Mouse (Mus musculus): ENCODE measurements at regions not wholly inside any gene's neighbourhood (a gene's known extent, or its start where the extent isn't known, plus 50 kb on each side); places are given as distances from the start of the nearest gene placed in this dataset.

GRCm38 (mm10) chr13:72691783-72692729 lies 63.4 kb downstream of the Irx2 start:
- no peak for DNase-seq (ENCODE audit: low read depth, low spot score)

- no peak for DNase-seq (ENCODE audit: low read depth, low spot score)
Measured at GRCm38 (mm10) chr13:72707469-72707868, 78.8 kb downstream of the Irx2 start.

GRCm38 (mm10) chr13:72708728-72709127 lies 80.1 kb downstream of the Irx2 start:
- DNase-seq (ENCODE audit: low read depth, low spot score): no peak

GRCm38 (mm10) chr13:72710051-72710450 lies 81.4 kb downstream of the Irx2 start:
- no peak for DNase-seq (ENCODE audit: low read depth, low spot score)

- DNase-seq (ENCODE audit: low read depth, low spot score): no peak
Measured at GRCm38 (mm10) chr13:72711136-72711535, 82.5 kb downstream of the Irx2 start.

- no peak for DNase-seq (ENCODE audit: low read depth, low spot score)
Measured at GRCm38 (mm10) chr13:72711842-72712330, 83.3 kb downstream of the Irx2 start.

GRCm38 (mm10) chr13:72714793-72715192 lies 86.2 kb downstream of the Irx2 start:
- DNase-seq (ENCODE audit: low read depth, low spot score): no peak

- no peak for DNase-seq (ENCODE audit: low read depth, low spot score)
Measured at GRCm38 (mm10) chr13:72715959-72716680, 87.5 kb downstream of the Irx2 start.

GRCm38 (mm10) chr13:72727126-72727525 lies 98.5 kb downstream of the Irx2 start:
- no peak for DNase-seq (ENCODE audit: low read depth, low spot score)

GRCm38 (mm10) chr13:72735916-72736315 lies 107.3 kb downstream of the Irx2 start:
- no peak for DNase-seq (ENCODE audit: low read depth, low spot score)

- no peak for DNase-seq (ENCODE audit: low read depth, low spot score)
Measured at GRCm38 (mm10) chr13:72736992-72737391, 108.4 kb downstream of the Irx2 start.

- no peak for DNase-seq (ENCODE audit: low read depth, low spot score)
Measured at GRCm38 (mm10) chr13:72747187-72747586, 118.6 kb downstream of the Irx2 start.

GRCm38 (mm10) chr13:72755036-72755435 lies 126.4 kb downstream of the Irx2 start:
- DNase-seq (ENCODE audit: low read depth, low spot score): no peak

- no peak for DNase-seq (ENCODE audit: low read depth, low spot score)
Measured at GRCm38 (mm10) chr13:72762481-72762880, 133.9 kb downstream of the Irx2 start.

GRCm38 (mm10) chr13:72763337-72763736 lies 134.7 kb downstream of the Irx2 start:
- DNase-seq (ENCODE audit: low read depth, low spot score): no peak

- no peak for DNase-seq (ENCODE audit: low read depth, low spot score)
Measured at GRCm38 (mm10) chr13:72767306-72767705, 138.7 kb downstream of the Irx2 start.

GRCm38 (mm10) chr13:72769007-72769595 lies 140.5 kb downstream of the Irx2 start:
- DNase-seq (ENCODE audit: low read depth, low spot score): no peak

- DNase-seq (ENCODE audit: low read depth, low spot score): no peak
Measured at GRCm38 (mm10) chr13:72783026-72783726, 154.6 kb downstream of the Irx2 start.

- DNase-seq (ENCODE audit: low read depth, low spot score): no peak
Measured at GRCm38 (mm10) chr13:72783727-72784070, 155.1 kb downstream of the Irx2 start.

- no peak for DNase-seq (ENCODE audit: low read depth, low spot score)
Measured at GRCm38 (mm10) chr13:72792695-72793094, 164.1 kb downstream of the Irx2 start.

- no peak for DNase-seq (ENCODE audit: low read depth, low spot score)
Measured at GRCm38 (mm10) chr13:72800021-72800420, 171.4 kb downstream of the Irx2 start.

GRCm38 (mm10) chr13:72800546-72800945 lies 171.9 kb downstream of the Irx2 start:
- DNase-seq (ENCODE audit: low read depth, low spot score): no peak
